Mouse (Mus musculus) mature B cell (primary cell): Measurements from ENCODE around the gene Yipf2.

Experiments
- in situ Hi-C: fragments of 300-500 bp; cut with MboI; formaldehyde crosslinking; loops from 2 replicates; pipeline ENCODE4 v1.14.3; 2019

Gene Yipf2

DNA sequence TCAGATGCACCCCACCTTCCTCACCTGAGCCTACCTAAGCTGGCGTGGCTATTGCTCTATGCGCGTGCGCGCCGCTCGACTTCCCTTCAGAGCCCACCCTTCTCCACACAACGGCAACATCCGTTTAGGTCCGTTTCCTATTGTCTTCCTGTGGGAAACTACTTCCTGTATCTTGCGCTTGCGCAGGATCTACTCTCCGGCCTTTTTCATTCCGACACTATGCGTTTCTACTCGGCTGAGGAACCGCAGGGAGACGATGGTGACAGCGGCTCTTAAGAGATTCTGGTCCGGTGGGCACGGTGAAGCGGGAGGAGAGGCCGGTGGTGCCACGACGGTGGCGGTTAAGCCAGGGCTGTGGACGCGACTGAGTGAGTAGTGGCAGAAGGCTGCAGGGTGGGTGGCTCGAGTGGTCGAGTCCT is at the start of gene Yipf2, which contains the start of gene Timm29:
Gene Yipf2 (minus strand): TSS at position 126 of the 419 bp plus-strand sequence.
Gene Timm29 (plus strand): TSS at position 20 of the 419 bp plus-strand sequence.
- in situ Hi-C loops: no loop called here

DNA sequence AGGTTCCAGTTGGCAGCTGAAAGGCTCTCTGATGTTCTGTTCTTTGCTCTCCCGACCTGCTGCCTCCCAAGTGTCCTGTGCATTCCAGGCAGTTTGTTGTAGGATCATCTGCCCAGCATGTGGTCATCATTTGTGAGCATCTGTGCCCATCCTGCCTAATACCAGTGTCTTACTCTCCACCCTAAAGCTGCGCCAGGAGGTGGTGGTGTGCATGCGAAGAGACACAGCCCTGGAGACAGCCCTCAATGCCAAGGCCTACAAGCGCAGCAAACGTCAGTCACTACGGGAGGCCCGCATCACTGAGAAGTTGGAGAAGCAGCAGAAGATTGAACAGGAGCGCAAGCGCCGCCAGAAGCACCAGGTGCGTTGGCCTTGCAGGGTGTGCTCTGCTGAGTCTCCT is 46.4 kb upstream of the Yipf2 start:
- in situ Hi-C loops: no loop called here

DNA sequence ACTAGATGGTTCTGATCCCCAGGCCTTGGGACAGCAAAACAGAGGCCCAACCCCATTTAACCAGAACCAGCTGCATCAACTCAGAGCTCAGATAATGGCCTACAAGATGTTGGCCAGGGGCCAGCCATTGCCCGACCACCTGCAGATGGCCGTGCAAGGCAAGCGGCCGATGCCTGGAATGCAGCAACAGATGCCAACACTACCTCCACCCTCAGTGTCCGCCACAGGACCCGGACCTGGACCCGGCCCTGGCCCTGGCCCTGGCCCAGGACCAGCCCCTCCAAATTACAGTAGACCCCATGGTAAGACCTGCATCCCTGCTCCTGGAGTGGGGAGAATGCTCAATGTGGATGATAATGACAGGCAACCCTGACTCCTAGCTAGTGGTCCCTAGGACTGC is 43.0 kb upstream of the Yipf2 start:
- in situ Hi-C loops: no loop called here

DNA sequence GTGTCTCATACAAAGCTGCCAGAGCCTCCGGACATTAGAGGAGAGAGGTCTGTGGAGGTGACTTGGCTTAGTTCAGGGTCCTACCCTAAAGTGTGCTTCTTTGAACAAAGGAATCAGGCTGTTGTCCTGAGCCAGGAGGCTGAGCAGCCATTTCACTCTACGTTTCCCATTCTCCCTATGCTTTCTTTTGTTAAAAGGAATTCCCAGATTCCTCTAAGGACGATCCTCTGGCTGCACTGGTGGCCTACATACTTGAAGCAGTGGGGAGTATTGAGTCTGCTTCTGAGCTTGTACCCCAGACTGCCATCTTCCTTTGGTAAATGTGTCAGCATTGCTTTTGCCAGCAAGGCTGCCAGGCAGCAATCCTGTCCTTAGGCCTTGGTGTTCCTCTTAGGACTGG is 40.5 kb upstream of the Yipf2 start:
- in situ Hi-C loops: no loop called here

- in situ Hi-C loops: no loop called here
These were observed 38.0 kb upstream of the Yipf2 start for GRCm38 (mm10) chr9:21630673-21631072.

GRCm38 (mm10) chr9:21627145-21627795 is 34.6 kb upstream of the Yipf2 start:
- in situ Hi-C loops: no loop called here

DNA sequence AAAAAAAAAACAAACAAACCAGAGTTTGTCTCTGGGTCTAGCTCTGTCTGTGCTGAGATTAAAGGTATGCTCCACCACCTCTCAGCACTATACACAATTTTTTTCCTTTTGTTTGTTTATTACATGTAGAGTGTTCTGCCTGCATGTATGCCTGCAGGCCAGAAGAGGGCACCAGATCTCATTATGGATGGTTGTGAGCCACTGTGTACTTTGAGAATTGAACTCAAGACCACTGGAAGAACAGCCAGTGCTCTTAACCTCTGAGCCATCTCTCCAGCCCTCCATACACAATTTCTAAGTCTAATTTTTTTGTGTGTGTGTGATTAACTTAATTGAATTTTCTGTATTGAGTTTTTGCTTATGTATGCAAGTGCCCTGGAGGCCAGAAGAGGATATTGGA is 33.9 kb upstream of the Yipf2 start:
- in situ Hi-C loops: no loop called here

- in situ Hi-C loops: no loop called here
These were observed 33.0 kb upstream of the Yipf2 start for GRCm38 (mm10) chr9:21625342-21626339.

GRCm38 (mm10) chr9:21622676-21623075 is 30.0 kb upstream of the Yipf2 start:
- in situ Hi-C loops: no loop called here

DNA sequence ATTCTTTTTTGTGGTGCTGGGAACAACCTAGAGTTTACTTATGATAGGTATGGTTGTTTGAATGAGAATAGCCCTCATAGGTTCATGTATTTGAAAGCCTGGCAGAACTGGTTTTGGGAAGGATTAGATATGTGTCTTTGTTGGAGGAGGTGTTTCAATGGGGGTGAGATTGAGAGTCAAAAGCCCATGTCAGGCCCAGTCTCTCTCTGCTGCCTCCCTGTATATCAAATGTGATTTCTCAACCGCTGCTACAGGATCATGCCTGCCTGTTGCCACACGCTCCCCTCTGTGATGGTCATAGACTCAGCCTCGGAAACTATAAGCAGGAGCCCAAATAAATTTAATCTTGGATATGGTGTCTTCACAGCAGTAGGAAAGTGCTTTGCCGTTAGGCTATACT is 27.6 kb upstream of the Yipf2 start:
- in situ Hi-C loops: no loop called here

- in situ Hi-C loops: no loop called here
These were observed 24.4 kb upstream of the Yipf2 start for GRCm38 (mm10) chr9:21617066-21617465.

DNA sequence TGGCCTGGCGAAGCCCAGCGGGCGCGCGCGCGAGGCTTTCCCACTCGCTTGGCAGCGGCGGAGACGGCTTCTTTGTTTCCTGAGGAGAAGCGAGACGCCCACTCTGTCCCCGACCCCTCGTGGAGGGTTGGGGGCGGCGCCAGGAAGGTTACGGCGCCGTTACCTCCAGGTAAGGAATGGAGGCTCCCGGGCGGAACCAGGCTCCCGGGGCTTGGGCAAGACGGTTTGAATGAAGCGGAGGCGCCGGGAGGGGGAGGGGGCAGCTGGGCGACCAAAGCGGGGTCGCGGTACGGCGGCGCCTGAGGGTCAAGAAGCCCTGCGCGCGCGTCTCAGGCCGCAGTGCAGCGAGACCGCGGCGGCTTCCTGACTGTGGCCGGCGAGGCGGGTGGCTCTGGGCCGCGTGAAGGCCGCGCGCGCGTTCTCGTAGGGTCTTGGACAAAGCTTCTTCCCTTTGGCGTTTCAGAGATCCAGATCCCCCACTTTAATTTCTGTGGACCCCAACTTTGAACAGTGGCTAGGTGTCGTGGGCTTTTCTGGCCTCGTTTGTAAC is 23.7 kb upstream of the Yipf2 start:
- in situ Hi-C loops: no loop called here

- in situ Hi-C loops: no loop called here
These were observed 23.1 kb upstream of the Yipf2 start, which contains the start of gene Smarca4 for GRCm38 (mm10) chr9:21615617-21616231. TSS of gene Smarca4 (plus strand) at chr9:21616169.

- in situ Hi-C loops: no loop called here
These were observed 22.4 kb upstream of the Yipf2 start for GRCm38 (mm10) chr9:21614864-21615616.

- in situ Hi-C loops: no loop called here
These were observed 17.2 kb upstream of the Yipf2 start for GRCm38 (mm10) chr9:21609861-21610260.

DNA sequence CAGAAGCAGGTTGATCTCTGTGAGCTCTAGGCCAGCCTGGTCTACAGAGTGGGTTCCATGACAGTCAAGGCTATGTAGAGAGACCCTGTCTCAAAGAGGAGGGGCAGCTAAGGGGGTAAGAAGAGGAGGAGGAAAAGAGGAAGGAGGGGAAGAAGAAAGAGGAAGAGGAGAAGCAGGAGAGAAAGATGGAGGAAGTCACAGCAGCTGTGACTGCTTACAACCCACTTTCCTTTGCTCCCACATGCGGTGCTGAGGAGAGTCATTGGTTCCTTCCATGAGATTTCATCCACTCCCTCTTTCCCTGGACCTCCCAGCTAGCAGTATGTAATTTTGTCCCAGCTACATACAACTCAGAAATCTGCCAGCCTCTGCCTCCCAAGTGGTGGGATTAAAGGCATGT is 14.0 kb upstream of the Yipf2 start:
- in situ Hi-C loops: no loop called here

- in situ Hi-C loops: no loop called here
These were observed 13.2 kb upstream of the Yipf2 start for GRCm38 (mm10) chr9:21605865-21606264.

DNA sequence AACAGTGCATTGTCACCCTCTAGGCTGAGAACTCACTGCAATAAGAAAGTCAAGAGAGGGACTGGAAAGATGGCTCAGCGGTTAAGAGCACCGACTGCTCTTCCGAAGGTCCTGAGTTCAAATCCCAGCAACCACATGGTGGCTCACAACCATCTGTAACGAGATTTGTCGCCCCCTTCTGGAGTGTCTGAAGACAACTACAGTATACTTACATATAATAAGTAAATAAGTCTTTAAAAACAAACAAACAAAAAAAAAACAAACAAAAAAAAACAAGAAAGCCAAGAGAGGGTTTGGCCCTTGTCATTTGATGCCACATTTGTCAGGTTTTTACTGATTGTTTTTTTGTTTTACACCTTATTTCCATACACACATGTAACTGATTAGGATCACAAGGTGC is 11.5 kb upstream of the Yipf2 start:
- in situ Hi-C loops: no loop called here

DNA sequence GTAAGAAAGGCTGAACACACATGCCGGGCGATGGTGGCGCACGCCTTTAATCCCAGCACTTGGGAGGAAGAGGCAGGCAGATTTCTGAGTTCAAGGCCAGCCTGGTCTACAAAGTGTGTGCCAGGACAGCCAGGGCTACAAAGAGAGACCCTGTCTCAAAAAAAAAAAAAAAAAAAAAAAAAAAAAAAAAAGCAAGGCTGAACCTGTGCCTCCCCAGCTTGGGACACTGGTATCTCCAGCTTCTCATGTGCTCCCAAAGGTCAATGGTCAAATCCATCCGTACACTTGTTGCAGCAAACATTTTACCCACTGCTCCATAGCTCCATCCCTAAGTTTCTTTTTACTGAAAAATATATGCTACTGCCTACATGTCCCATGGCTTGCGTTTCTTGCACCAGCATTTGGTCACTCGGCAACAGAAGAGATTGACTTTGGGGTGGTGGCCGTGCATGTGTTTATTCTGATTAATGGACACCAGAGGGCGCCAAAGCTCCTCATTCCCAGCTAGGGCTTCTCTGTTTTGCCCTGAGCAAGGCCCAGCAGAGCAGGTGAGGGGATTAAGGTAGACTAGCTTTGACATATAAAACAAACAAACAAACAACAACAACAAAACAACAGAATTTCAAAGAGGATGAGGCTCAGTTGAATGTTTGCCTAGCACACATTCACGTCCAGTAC is 9.2 kb upstream of the Yipf2 start:
- in situ Hi-C loops: no loop called here

GRCm38 (mm10) chr9:21601073-21601472 is 8.4 kb upstream of the Yipf2 start:
- in situ Hi-C loops: no loop called here

DNA sequence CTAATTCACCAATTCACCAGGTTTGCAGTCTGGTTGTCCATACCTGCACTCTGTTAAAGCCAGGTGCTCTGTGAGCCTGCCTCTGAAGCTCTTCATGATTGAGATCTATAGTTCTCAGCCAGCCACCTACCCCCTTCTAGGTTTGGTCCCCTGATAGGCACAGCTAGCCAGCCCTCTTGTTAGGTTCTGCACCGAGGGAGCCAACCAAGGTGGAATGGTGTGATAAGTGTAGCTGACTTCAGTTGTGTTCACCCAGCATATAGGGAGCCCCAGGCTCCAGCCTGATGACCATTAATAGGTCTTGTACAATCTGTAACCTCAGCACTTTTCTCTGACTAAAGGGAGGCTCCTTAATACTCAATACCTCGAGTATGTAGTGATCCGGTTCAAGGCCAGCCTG is 7.6 kb upstream of the Yipf2 start:
- in situ Hi-C loops: no loop called here
